11 mouse cellular contexts compared by ENCODE assay signal in genomic region chr6:137696445-137697204, GRCm38 (mm10). TPM values are rescaled to one million over a fixed set of nuclear protein-coding genes. Genes with fewer than 3 reads are reported as not detected.
DNase-seq lines count a peak whose midpoint lies in the region; ATAC-seq and TF ChIP-seq lines count a peak whose summit lies in the region.
"Had no signal": no experiment of that assay in that cellular context is flagged by ENCODE, and none has a peak within 500 bp of the region (broad histone marks: within the 10 kb centered on the region; RNA-seq: fewer than 3 reads in every experiment).

No protein-coding gene starts in this region.

- no peak overlapping the region for H3K4me3 ChIP-seq in heart, embryonic 14.5 days (ENCODE audit: control insufficient read depth in 1 of 2, insufficient read depth in 1 of 2, low read depth in 1 of 2, low read length in 2 of 2)
- H3K4me3 ChIP-seq in heart, embryonic 11.5 days (ENCODE audit: low read depth, low read length), result no peak overlapping the region
- H3K4me3 ChIP-seq in midbrain, embryonic 13.5 days (replicated peaks), result no peak overlapping the region
- no peak overlapping the region for H3K4me3 ChIP-seq in midbrain, embryonic 10.5 days
- no peak overlapping the region for H3K4me3 ChIP-seq in lung, postnatal 0 days (ENCODE audit: low read depth, low read length)
- H3K4me3 ChIP-seq in stomach, postnatal 0 days (ENCODE audit: low read depth, low read length), result no peak overlapping the region
- H3K4me3 ChIP-seq: hindbrain, embryonic 15.5 days; limb, embryonic 13.5 days had no signal

- no peaks in the 10 kb centered on the region for H3K36me3 ChIP-seq in heart, embryonic 14.5 days (ENCODE audit: control insufficient read depth, insufficient read depth, low read length)
- H3K36me3 ChIP-seq in heart, embryonic 11.5 days (ENCODE audit: control insufficient read depth, insufficient read depth, low read length), result no peaks in the 10 kb centered on the region
- no peaks in the 10 kb centered on the region for H3K36me3 ChIP-seq in midbrain, embryonic 13.5 days
- H3K36me3 ChIP-seq in midbrain, embryonic 10.5 days, result no peaks in the 10 kb centered on the region
- no peaks in the 10 kb centered on the region for H3K36me3 ChIP-seq in lung, postnatal 0 days (ENCODE audit: insufficient read depth, low read length)
- H3K36me3 ChIP-seq in stomach, postnatal 0 days (ENCODE audit: control insufficient read depth, insufficient read depth, low read length), result no peaks in the 10 kb centered on the region
- H3K36me3 ChIP-seq: hindbrain, embryonic 15.5 days; limb, embryonic 13.5 days had no signal

- peak overlapping the region; percentile 15 to 52 for H3K27ac ChIP-seq in heart, embryonic 14.5 days (replicated peaks in 1 of 2; ENCODE audit: control insufficient read depth in 1 of 2, insufficient read depth in 1 of 2, low read depth in 2 of 2, low read length in 2 of 2)
- H3K27ac ChIP-seq in heart, embryonic 11.5 days (ENCODE audit: low read depth, low read length), result no peak overlapping the region
- no peak overlapping the region for H3K27ac ChIP-seq in midbrain, embryonic 13.5 days
- H3K27ac ChIP-seq in midbrain, embryonic 10.5 days (replicated peaks), result no peak overlapping the region
- no peak overlapping the region for H3K27ac ChIP-seq in lung, postnatal 0 days (ENCODE audit: low read length)
- peak overlapping the region; percentile 35 for H3K27ac ChIP-seq in stomach, postnatal 0 days (replicated peaks)
- H3K27ac ChIP-seq: hindbrain, embryonic 15.5 days; limb, embryonic 13.5 days had no signal

- no peak for TF ChIP-seq EP300 in lung, postnatal 0 days (IDR thresholded peaks at IDR 0.05)
- TF ChIP-seq EP300 in stomach, postnatal 0 days (optimal IDR thresholded peaks at IDR 0.05), result no peak

- no peak overlapping the region for H3K4me2 ChIP-seq in heart, embryonic 14.5 days (ENCODE audit: low read length)
- no peak overlapping the region for H3K4me2 ChIP-seq in heart, embryonic 11.5 days
- H3K4me2 ChIP-seq in midbrain, embryonic 13.5 days (replicated peaks), result no peak overlapping the region
- H3K4me2 ChIP-seq in lung, postnatal 0 days (replicated peaks; ENCODE audit: low read depth, low read length), result no peak overlapping the region
- no peak overlapping the region for H3K4me2 ChIP-seq in stomach, postnatal 0 days (replicated peaks; ENCODE audit: low read depth)
- H3K4me2 ChIP-seq: hindbrain, embryonic 15.5 days; limb, embryonic 13.5 days had no signal

- H3K9ac ChIP-seq in heart, embryonic 14.5 days (ENCODE audit: low read length), result no peak overlapping the region
- no peak overlapping the region for H3K9ac ChIP-seq in heart, embryonic 11.5 days (ENCODE audit: low read depth, low read length)
- no peak overlapping the region for H3K9ac ChIP-seq in midbrain, embryonic 13.5 days (replicated peaks)
- H3K9ac ChIP-seq in lung, postnatal 0 days (replicated peaks; ENCODE audit: low read depth), result no peak overlapping the region
- H3K9ac ChIP-seq in stomach, postnatal 0 days (ENCODE audit: low read length), result no peak overlapping the region
- H3K9ac ChIP-seq: hindbrain, embryonic 15.5 days; limb, embryonic 13.5 days had no signal

- peaks cover 2 to 9% of the 10 kb centered on the region in 2 experiments; a peak in 3 of 4 replicates for H3K4me1 ChIP-seq in heart, embryonic 14.5 days (ENCODE audit: control insufficient read depth in 2 of 2, insufficient read depth in 2 of 2, low read length in 2 of 2)
- peaks cover 3% of the 10 kb centered on the region; the same call in 1 of the 2 replicates for H3K4me1 ChIP-seq in heart, embryonic 11.5 days (ENCODE audit: control insufficient read depth, insufficient read depth, low read length)
- H3K4me1 ChIP-seq in midbrain, embryonic 13.5 days (replicated peaks), result no peaks in the 10 kb centered on the region
- no peaks in the 10 kb centered on the region for H3K4me1 ChIP-seq in midbrain, embryonic 10.5 days
- H3K4me1 ChIP-seq in lung, postnatal 0 days (ENCODE audit: insufficient read depth, low read depth, low read length), result no peaks in the 10 kb centered on the region
- H3K4me1 ChIP-seq in stomach, postnatal 0 days (replicated peaks; ENCODE audit: control insufficient read depth, insufficient read depth), result no peaks in the 10 kb centered on the region
- H3K4me1 ChIP-seq: hindbrain, embryonic 15.5 days; limb, embryonic 13.5 days had no signal

- TF ChIP-seq CTCF in lung, postnatal 0 days (IDR thresholded peaks at IDR 0.05), result no peak
- no peak for TF ChIP-seq CTCF in stomach, postnatal 0 days (IDR thresholded peaks at IDR 0.05; ENCODE audit: low read depth)

- no peak for DNase-seq in midbrain, embryonic 10.5 days (ENCODE audit: low spot score)
- DNase-seq in lung, postnatal 0 days (ENCODE audit: low spot score), result peak; percentile 46
- DNase-seq in stomach, postnatal 0 days (ENCODE audit: low spot score), result no peak
- DNase-seq in MN1 (ENCODE audit: low spot score), result no peak
- DNase-seq in right cerebral cortex, postnatal 14 days, result no peak
- DNase-seq: kidney, postnatal 4 days had no signal

- no peaks in the 10 kb centered on the region for H3K27me3 ChIP-seq in heart, embryonic 14.5 days (ENCODE audit: control insufficient read depth, insufficient read depth, low read length)
- H3K27me3 ChIP-seq in heart, embryonic 11.5 days (ENCODE audit: control insufficient read depth, insufficient read depth, low read length), result no peaks in the 10 kb centered on the region
- H3K27me3 ChIP-seq in midbrain, embryonic 13.5 days, result peaks cover 15% of the 10 kb centered on the region
- no peaks in the 10 kb centered on the region for H3K27me3 ChIP-seq in midbrain, embryonic 10.5 days (ENCODE audit: low read depth, poor library complexity, severe bottlenecking)
- H3K27me3 ChIP-seq in lung, postnatal 0 days (replicated peaks; ENCODE audit: insufficient read depth, low read length), result no peaks in the 10 kb centered on the region
- H3K27me3 ChIP-seq in stomach, postnatal 0 days (ENCODE audit: control insufficient read depth, insufficient read depth, low read length), result no peaks in the 10 kb centered on the region
- H3K27me3 ChIP-seq: hindbrain, embryonic 15.5 days; limb, embryonic 13.5 days had no signal

- WGBS in heart, embryonic 14.5 days, result 48% methylated on average over 8 of the region's 8 CpGs
- WGBS in heart, embryonic 11.5 days (ENCODE audit: insufficient replicate concordance), result 48% methylated on average over 8 of the region's 8 CpGs
- WGBS in midbrain, embryonic 13.5 days, result 54% methylated on average over 8 of the region's 8 CpGs
- 76% methylated on average over 8 of the region's 8 CpGs for WGBS in midbrain, embryonic 10.5 days
- 41% methylated on average over 8 of the region's 8 CpGs for WGBS in lung, postnatal 0 days
- WGBS in stomach, postnatal 0 days, result 56% methylated on average over 8 of the region's 8 CpGs

- H3K9me3 ChIP-seq in heart, embryonic 14.5 days (ENCODE audit: control insufficient read depth, low read length), result peaks cover 4% of the 10 kb centered on the region; the same call in 1 of the 2 replicates
- H3K9me3 ChIP-seq in heart, embryonic 11.5 days (replicated peaks; ENCODE audit: control insufficient read depth, low read length), result no peaks in the 10 kb centered on the region
- no peaks in the 10 kb centered on the region for H3K9me3 ChIP-seq in midbrain, embryonic 13.5 days
- no peaks in the 10 kb centered on the region for H3K9me3 ChIP-seq in midbrain, embryonic 10.5 days (replicated peaks)
- no peaks in the 10 kb centered on the region for H3K9me3 ChIP-seq in lung, postnatal 0 days (ENCODE audit: low read length)
- H3K9me3 ChIP-seq in stomach, postnatal 0 days (ENCODE audit: control insufficient read depth, low read length), result no peaks in the 10 kb centered on the region
- H3K9me3 ChIP-seq: hindbrain, embryonic 15.5 days; limb, embryonic 13.5 days had no signal

- no peak for ATAC-seq in heart, embryonic 14.5 days (ENCODE audit: insufficient number of reproducible peaks, insufficient read depth, low FRiP score, low read depth)
- ATAC-seq in heart, embryonic 11.5 days (replicated peaks; ENCODE audit: insufficient number of reproducible peaks, low FRiP score, low TSS enrichment), result no peak
- ATAC-seq in midbrain, embryonic 13.5 days, result peak; percentile 56
- peak; percentile 25; the same call in 1 of the 2 replicates for ATAC-seq in lung, postnatal 0 days
- ATAC-seq in stomach, postnatal 0 days (ENCODE audit: low FRiP score, low TSS enrichment), result peak; percentile 47

RNA-seq across cellular contexts. Expression of gene Strap, which starts 38.3 kb away (rescaled TPM):
- 123 TPM in 2 replicates for polyA plus RNA-seq in heart, embryonic 14.5 days (2014; fragmentation: Nextera tagmentation; extraction: Ambion mirVana)
- polyA plus RNA-seq in heart, embryonic 11.5 days (2014; fragmentation: Nextera tagmentation; extraction: Ambion mirVana), result 148 and 160 TPM in 2 replicates
- 172 and 189 TPM in 2 replicates for polyA plus RNA-seq in midbrain, embryonic 13.5 days (2015; fragmentation: Nextera tagmentation; extraction: Ambion mirVana)
- 222 and 233 TPM in 2 replicates for polyA plus RNA-seq in midbrain, embryonic 10.5 days (2016; fragmentation: Nextera tagmentation; extraction: Ambion mirVana)
- polyA plus RNA-seq in lung, postnatal 0 days (2015; fragmentation: Nextera tagmentation; extraction: Ambion mirVana), result 68.5 and 74.9 TPM in 2 replicates
- 74.9 and 77.7 TPM in 2 replicates for polyA plus RNA-seq in stomach, postnatal 0 days (2015; fragmentation: Nextera tagmentation; extraction: Ambion mirVana)

RNA-seq across cellular contexts. Expression of gene Eps8, which starts 41.9 kb away (rescaled TPM):
- 33.1 and 33.9 TPM in 2 replicates for polyA plus RNA-seq in heart, embryonic 14.5 days (2014; fragmentation: Nextera tagmentation; extraction: Ambion mirVana)
- 18.7 TPM in 2 replicates for polyA plus RNA-seq in heart, embryonic 11.5 days (2014; fragmentation: Nextera tagmentation; extraction: Ambion mirVana)
- polyA plus RNA-seq in midbrain, embryonic 13.5 days (2015; fragmentation: Nextera tagmentation; extraction: Ambion mirVana), result 11.3 and 13.0 TPM in 2 replicates
- 5.5 and 7.1 TPM in 2 replicates for polyA plus RNA-seq in midbrain, embryonic 10.5 days (2016; fragmentation: Nextera tagmentation; extraction: Ambion mirVana)
- 24.4 and 27.8 TPM in 2 replicates for polyA plus RNA-seq in lung, postnatal 0 days (2015; fragmentation: Nextera tagmentation; extraction: Ambion mirVana)
- polyA plus RNA-seq in stomach, postnatal 0 days (2015; fragmentation: Nextera tagmentation; extraction: Ambion mirVana), result 17.6 and 23.1 TPM in 2 replicates

RNA-seq across cellular contexts. Expression of gene Dera, which starts 57.7 kb away (rescaled TPM):
- polyA plus RNA-seq in heart, embryonic 14.5 days (2014; fragmentation: Nextera tagmentation; extraction: Ambion mirVana), result 43.6 and 46.3 TPM in 2 replicates
- 62.5 and 68.5 TPM in 2 replicates for polyA plus RNA-seq in heart, embryonic 11.5 days (2014; fragmentation: Nextera tagmentation; extraction: Ambion mirVana)
- 19.1 and 19.7 TPM in 2 replicates for polyA plus RNA-seq in midbrain, embryonic 13.5 days (2015; fragmentation: Nextera tagmentation; extraction: Ambion mirVana)
- 59.6 and 68.0 TPM in 2 replicates for polyA plus RNA-seq in midbrain, embryonic 10.5 days (2016; fragmentation: Nextera tagmentation; extraction: Ambion mirVana)
- 29.4 and 30.7 TPM in 2 replicates for polyA plus RNA-seq in lung, postnatal 0 days (2015; fragmentation: Nextera tagmentation; extraction: Ambion mirVana)
- polyA plus RNA-seq in stomach, postnatal 0 days (2015; fragmentation: Nextera tagmentation; extraction: Ambion mirVana), result 47.1 and 49.4 TPM in 2 replicates

Comparison
In these comparisons a context has a peak if more than half of its experiments do, and no peak if none do; other contexts are left out.
1. H3K27ac ChIP-seq: peak in heart, embryonic 14.5 days (2 of 2) and stomach, postnatal 0 days (single experiment); none in heart, embryonic 11.5 days (single experiment), midbrain, embryonic 13.5 days (single experiment), midbrain, embryonic 10.5 days (single experiment) and lung, postnatal 0 days (single experiment).
2. ATAC-seq: peak in midbrain, embryonic 13.5 days (single experiment), lung, postnatal 0 days (single experiment) and stomach, postnatal 0 days (single experiment); none in heart, embryonic 14.5 days (single experiment) and heart, embryonic 11.5 days (single experiment).